Mouse (Mus musculus): ENCODE results near the gene Cpsf4. TPM values are rescaled to one million over a fixed set of nuclear protein-coding genes. Genes with fewer than 3 reads are reported as not detected.

The Cpsf4 gene
- polyA plus RNA-seq, 1 experiment from 2014 or later, result 32.0 TPM

Other genes starting within 250 kb of the Cpsf4 start
- gene Smurf1, start 201.4 kb upstream of the Cpsf4 start, polyA plus RNA-seq (2014; fragmentation: Nextera tagmentation; extraction: Ambion mirVana), result 14.4 and 17.2 TPM in 2 replicates
- not detected in 2 replicates for gene Gm4871, start 134.5 kb upstream of the Cpsf4 start, polyA plus RNA-seq (2014; fragmentation: Nextera tagmentation; extraction: Ambion mirVana)
- gene 1700018F24Rik, start 124.2 kb upstream of the Cpsf4 start, polyA plus RNA-seq (2014; fragmentation: Nextera tagmentation; extraction: Ambion mirVana), result not detected in 2 replicates
- 147 and 154 TPM in 2 replicates for gene Arpc1a, start 83.4 kb upstream of the Cpsf4 start, polyA plus RNA-seq (2014; fragmentation: Nextera tagmentation; extraction: Ambion mirVana)
- 0.07 TPM in 1 of 2 replicates, not detected in the other for gene Kpna7, start 83.2 kb upstream of the Cpsf4 start, polyA plus RNA-seq (2014; fragmentation: Nextera tagmentation; extraction: Ambion mirVana)
- gene Arpc1b, start 53.0 kb upstream of the Cpsf4 start, polyA plus RNA-seq (2014; fragmentation: Nextera tagmentation; extraction: Ambion mirVana), result 281 and 305 TPM in 2 replicates
- gene Pdap1, start 27.0 kb upstream of the Cpsf4 start, polyA plus RNA-seq (2014; fragmentation: Nextera tagmentation; extraction: Ambion mirVana), result 85.9 and 98.7 TPM in 2 replicates
- 187 and 188 TPM in 2 replicates for gene Bud31, start 26.9 kb upstream of the Cpsf4 start, polyA plus RNA-seq (2014; fragmentation: Nextera tagmentation; extraction: Ambion mirVana)
- 12.6 and 13.1 TPM in 2 replicates for gene Ptcd1, start 105 bp upstream of the Cpsf4 start, polyA plus RNA-seq (2014; fragmentation: Nextera tagmentation; extraction: Ambion mirVana)
- gene Atp5j2, start 24.8 kb downstream of the Cpsf4 start, polyA plus RNA-seq (2014; fragmentation: Nextera tagmentation; extraction: Ambion mirVana), result 681 and 724 TPM in 2 replicates
- gene Zkscan14, start 34.7 kb downstream of the Cpsf4 start, polyA plus RNA-seq (2014; fragmentation: Nextera tagmentation; extraction: Ambion mirVana), result 8.5 and 9.1 TPM in 2 replicates
- gene Zkscan5, start 37.3 kb downstream of the Cpsf4 start, polyA plus RNA-seq (2014; fragmentation: Nextera tagmentation; extraction: Ambion mirVana), result 13.1 and 13.6 TPM in 2 replicates
- 35.9 and 42.2 TPM in 2 replicates for gene Zfp655, start 64.5 kb downstream of the Cpsf4 start, polyA plus RNA-seq (2014; fragmentation: Nextera tagmentation; extraction: Ambion mirVana)
- gene Zscan25, start 113.3 kb downstream of the Cpsf4 start, polyA plus RNA-seq (2014; fragmentation: Nextera tagmentation; extraction: Ambion mirVana), result 0.26 and 0.42 TPM in 2 replicates
- gene Cyp3a57, start 178.1 kb downstream of the Cpsf4 start, polyA plus RNA-seq (2014; fragmentation: Nextera tagmentation; extraction: Ambion mirVana), result not detected in 2 replicates

Measured in intestine, embryonic 14.5 days (tissue).